Comparison of ENCODE assay signal across 9 mouse cellular contexts in genomic region chr6:122498661-122499060, GRCm38 (mm10). TPM values are rescaled to one million over a fixed set of nuclear protein-coding genes. Genes with fewer than 3 reads are reported as not detected.
DNase-seq lines count a peak whose midpoint lies in the region; ATAC-seq and TF ChIP-seq lines count a peak whose summit lies in the region.
"Had no signal": no experiment of that assay in that cellular context is flagged by ENCODE, and none has a peak within 500 bp of the region (broad histone marks: within the 10 kb centered on the region; RNA-seq: fewer than 3 reads in every experiment).

Gene Rimklb, minus strand, starts transcription at chr6:122498761.

- WGBS in lung, embryonic 14.5 days, result 80% methylated on average over 5 of the region's 5 CpGs
- WGBS in forebrain, embryonic 13.5 days, result 71% methylated on average over 5 of the region's 5 CpGs
- 79% methylated on average over 5 of the region's 5 CpGs for WGBS in neural tube, embryonic 13.5 days

- no peak within 1 kb of the TSS for H3K4me3 ChIP-seq in lung, embryonic 14.5 days (ENCODE audit: low read depth, low read length)
- H3K4me3 ChIP-seq in forebrain, embryonic 13.5 days, result no peak within 1 kb of the TSS
- H3K4me3 ChIP-seq in neural tube, embryonic 13.5 days, result no peak within 1 kb of the TSS

- H3K36me3 ChIP-seq in lung, embryonic 14.5 days (ENCODE audit: insufficient read depth), result no peaks in the 10 kb centered on the region
- H3K36me3 ChIP-seq in forebrain, embryonic 13.5 days (ENCODE audit: poor library complexity, severe bottlenecking), result no peaks in the 10 kb centered on the region
- H3K36me3 ChIP-seq in neural tube, embryonic 13.5 days, result no peaks in the 10 kb centered on the region
- H3K36me3 ChIP-seq: G1E had no signal

- H3K4me2 ChIP-seq in lung, embryonic 14.5 days, result no peak within 1 kb of the TSS
- no peak within 1 kb of the TSS for H3K4me2 ChIP-seq in forebrain, embryonic 13.5 days
- no peak within 1 kb of the TSS for H3K4me2 ChIP-seq in neural tube, embryonic 13.5 days

- TF ChIP-seq CTCF in lung, embryonic 14.5 days (IDR thresholded peaks at IDR 0.05; ENCODE audit: low read depth), result no peak

- ATAC-seq in lung, embryonic 14.5 days (ENCODE audit: insufficient read depth), result no peak
- ATAC-seq in forebrain, embryonic 13.5 days, result no peak
- ATAC-seq in neural tube, embryonic 13.5 days (ENCODE audit: low read depth), result no peak

- no peak within 1 kb of the TSS for H3K9ac ChIP-seq in lung, embryonic 14.5 days
- H3K9ac ChIP-seq in forebrain, embryonic 13.5 days, result no peak within 1 kb of the TSS
- H3K9ac ChIP-seq in neural tube, embryonic 13.5 days, result no peak within 1 kb of the TSS
- H3K9ac ChIP-seq: liver, embryonic 14.5 days had no signal

- intact Hi-C loops in left cerebral cortex, postnatal 14 days (cut with DNase I), result no loop called here

- peaks cover 9% of the 10 kb centered on the region for H3K4me1 ChIP-seq in lung, embryonic 14.5 days (ENCODE audit: insufficient read depth)
- peaks cover 32% of the 10 kb centered on the region for H3K4me1 ChIP-seq in forebrain, embryonic 13.5 days
- H3K4me1 ChIP-seq in neural tube, embryonic 13.5 days (replicated peaks), result peaks cover 33% of the 10 kb centered on the region

- no peaks in the 10 kb centered on the region for H3K27me3 ChIP-seq in lung, embryonic 14.5 days (ENCODE audit: insufficient read depth, low read length)
- no peaks in the 10 kb centered on the region for H3K27me3 ChIP-seq in forebrain, embryonic 13.5 days
- H3K27me3 ChIP-seq in neural tube, embryonic 13.5 days, result no peaks in the 10 kb centered on the region

- H3K9me3 ChIP-seq in lung, embryonic 14.5 days (ENCODE audit: low read depth, low read length), result no peaks in the 10 kb centered on the region
- H3K9me3 ChIP-seq in forebrain, embryonic 13.5 days (replicated peaks), result no peaks in the 10 kb centered on the region
- H3K9me3 ChIP-seq in neural tube, embryonic 13.5 days, result no peaks in the 10 kb centered on the region
- H3K9me3 ChIP-seq: G1E had no signal

- no peak within 1 kb of the TSS for H3K27ac ChIP-seq in lung, embryonic 14.5 days (ENCODE audit: low read depth)
- no peak within 1 kb of the TSS for H3K27ac ChIP-seq in forebrain, embryonic 13.5 days
- no peak within 1 kb of the TSS for H3K27ac ChIP-seq in neural tube, embryonic 13.5 days (replicated peaks)
- H3K27ac ChIP-seq: liver, embryonic 14.5 days had no signal

- DNase-seq in lung, embryonic 14.5 days, result no peak
- no peak for DNase-seq in lung, postnatal 25 days (ENCODE audit: low spot score)
- no peak for DNase-seq in left cerebral cortex, postnatal 14 days (ENCODE audit: low spot score in 2 of 2)
- no peak for DNase-seq in ovary, postnatal 10 days (ENCODE audit: low spot score)
- DNase-seq in lung, postnatal 14 days, result no peak

RNA-seq across cellular contexts. Expression of gene Rimklb, which starts in this region (rescaled TPM):
- polyA plus RNA-seq in lung, embryonic 14.5 days (2014; fragmentation: Nextera tagmentation; extraction: Ambion mirVana), result 15.9 and 21.6 TPM in 2 replicates
- polyA plus RNA-seq in forebrain, embryonic 13.5 days (2015; fragmentation: Nextera tagmentation; extraction: Ambion mirVana), result 81.1 and 81.7 TPM in 2 replicates
- 100 to 1,000 TPM; 135 to 136 TPM for total RNA-seq in left cerebral cortex, postnatal 14 days (2021)
- 90.9 and 95.0 TPM in 2 replicates for polyA plus RNA-seq in neural tube, embryonic 13.5 days (2015; fragmentation: Nextera tagmentation; extraction: Ambion mirVana)
